11 mouse cellular contexts compared by ENCODE assay signal in the genomic region with DNA sequence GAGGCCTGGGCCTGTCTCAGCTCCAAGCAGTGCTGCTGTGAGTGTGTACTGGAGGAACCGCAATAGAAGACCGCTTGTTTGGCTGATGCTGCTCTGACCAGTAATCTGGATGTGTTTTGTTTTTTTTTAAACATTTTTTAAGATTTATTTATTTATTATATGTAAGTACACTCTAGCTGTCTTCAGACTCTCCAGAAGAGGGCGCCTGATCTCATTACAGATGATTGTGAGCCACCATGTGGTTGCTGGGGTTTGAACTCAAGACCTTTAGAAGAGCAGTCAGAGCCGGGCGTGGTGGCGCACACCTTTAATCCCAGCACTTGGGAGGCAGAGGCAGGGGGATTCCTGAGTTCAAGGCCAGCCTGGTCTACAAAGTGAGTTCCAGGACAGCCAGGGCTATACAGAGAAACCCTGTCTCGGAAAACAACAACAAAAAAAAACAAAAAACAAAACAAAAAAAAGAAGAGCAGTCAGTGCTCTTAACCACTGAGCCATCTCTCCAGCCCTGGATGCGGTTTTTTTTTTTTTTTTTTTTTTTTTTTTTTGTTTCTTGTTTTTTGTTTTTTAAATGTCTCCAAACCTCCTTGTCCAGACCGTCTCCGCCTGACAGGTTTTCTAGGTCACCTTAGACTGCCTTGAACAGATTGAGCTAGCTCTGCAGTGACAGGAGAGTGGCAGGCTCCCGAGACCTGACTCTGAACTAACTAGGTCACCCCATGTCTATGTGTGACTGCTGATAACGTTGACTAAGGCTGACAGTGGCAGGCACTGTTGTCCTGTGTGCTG. TPM values are rescaled to one million over a fixed set of nuclear protein-coding genes. Genes with fewer than 3 reads are reported as not detected.
DNase-seq lines count a peak whose midpoint lies in the region; ATAC-seq and TF ChIP-seq lines count a peak whose summit lies in the region.
"Had no signal": no experiment of that assay in that cellular context is flagged by ENCODE, and none has a peak within 500 bp of the region (broad histone marks: within the 10 kb centered on the region; RNA-seq: fewer than 3 reads in every experiment).

No protein-coding gene starts in this region.

- 85% methylated on average over 12 of the region's 12 CpGs for WGBS in hindbrain, embryonic 10.5 days
- WGBS in hindbrain, embryonic 14.5 days = 86% methylated on average over 12 of the region's 12 CpGs
- 79% methylated on average over 12 of the region's 12 CpGs for WGBS in stomach, postnatal 0 days

- 0 out of 2 replicates have a peak, but pooled peaks have one; percentile 13 for TF ChIP-seq CTCF in cortical plate, adult 2 months (IDR thresholded peaks at IDR 0.05; ENCODE audit: extremely low read depth, insufficient read depth, low read length)
- TF ChIP-seq CTCF in stomach, postnatal 0 days (IDR thresholded peaks at IDR 0.05; ENCODE audit: low read depth) = peak; percentile 62

- TF ChIP-seq POLR2A in cortical plate, adult 2 months (IDR thresholded peaks at IDR 0.05; ENCODE audit: extremely low read depth, insufficient read depth, low read length) = no peak

- no peak overlapping the region for H3K9ac ChIP-seq in hindbrain, embryonic 14.5 days
- H3K9ac ChIP-seq in stomach, postnatal 0 days (ENCODE audit: low read length) = no peak overlapping the region
- H3K9ac ChIP-seq: forebrain, embryonic 12.5 days had no signal

- no peaks in the 10 kb centered on the region for H3K9me3 ChIP-seq in hindbrain, embryonic 10.5 days
- H3K9me3 ChIP-seq in hindbrain, embryonic 14.5 days (ENCODE audit: control insufficient read depth, low read length) = no peaks in the 10 kb centered on the region
- no peaks in the 10 kb centered on the region for H3K9me3 ChIP-seq in stomach, postnatal 0 days (ENCODE audit: control insufficient read depth, low read length)
- H3K9me3 ChIP-seq: forebrain, embryonic 12.5 days had no signal

- no peak for TF ChIP-seq EP300 in stomach, postnatal 0 days (optimal IDR thresholded peaks at IDR 0.05)

- H3K4me1 ChIP-seq in hindbrain, embryonic 10.5 days (replicated peaks) = no peaks in the 10 kb centered on the region
- no peaks in the 10 kb centered on the region for H3K4me1 ChIP-seq in hindbrain, embryonic 14.5 days (replicated peaks; ENCODE audit: control insufficient read depth, insufficient read depth, low read length)
- H3K4me1 ChIP-seq in cortical plate, adult 2 months (ENCODE audit: control insufficient read depth, insufficient read depth, low read length) = no peaks in the 10 kb centered on the region
- H3K4me1 ChIP-seq in stomach, postnatal 0 days (replicated peaks; ENCODE audit: control insufficient read depth, insufficient read depth) = no peaks in the 10 kb centered on the region
- H3K4me1 ChIP-seq: forebrain, embryonic 12.5 days had no signal

- DNase-seq in hindbrain, embryonic 10.5 days (ENCODE audit: low spot score) = peak; percentile 8
- no peak for DNase-seq in hindbrain, embryonic 14.5 days (ENCODE audit: low spot score)
- peak; percentile 57 for DNase-seq in retina, postnatal 1 day
- DNase-seq in retina, embryonic 14.5 days (ENCODE audit: low spot score) = no peak
- DNase-seq in stomach, postnatal 0 days (ENCODE audit: low spot score) = no peak
- DNase-seq in frontal cortex, postnatal 10 days (ENCODE audit: low spot score in 2 of 2) = no peak

- no peak overlapping the region for H3K4me2 ChIP-seq in hindbrain, embryonic 14.5 days (replicated peaks)
- no peak overlapping the region for H3K4me2 ChIP-seq in stomach, postnatal 0 days (replicated peaks; ENCODE audit: low read depth)
- H3K4me2 ChIP-seq: forebrain, embryonic 12.5 days had no signal

- no peak for ATAC-seq in hindbrain, embryonic 14.5 days (ENCODE audit: low FRiP score)
- ATAC-seq in stomach, postnatal 0 days (ENCODE audit: low FRiP score, low TSS enrichment) = peak; percentile 27; the same call in 1 of the 2 replicates
- no peak for ATAC-seq in erythroid progenitor cell, adult 5-6 weeks (replicated peaks; ENCODE audit: low FRiP score, poor library complexity, severe bottlenecking)

- H3K27me3 ChIP-seq in hindbrain, embryonic 10.5 days (ENCODE audit: insufficient read depth, poor library complexity, severe bottlenecking) = no peaks in the 10 kb centered on the region
- H3K27me3 ChIP-seq in hindbrain, embryonic 14.5 days (ENCODE audit: control insufficient read depth, insufficient read depth, low read length) = no peaks in the 10 kb centered on the region
- H3K27me3 ChIP-seq in stomach, postnatal 0 days (ENCODE audit: control insufficient read depth, insufficient read depth, low read length) = no peaks in the 10 kb centered on the region
- H3K27me3 ChIP-seq: forebrain, embryonic 12.5 days had no signal

- H3K27ac ChIP-seq in hindbrain, embryonic 10.5 days = no peak overlapping the region
- no peak overlapping the region for H3K27ac ChIP-seq in hindbrain, embryonic 14.5 days
- H3K27ac ChIP-seq in cortical plate, adult 2 months (ENCODE audit: insufficient read depth, low read length) = no peak overlapping the region
- no peak overlapping the region for H3K27ac ChIP-seq in stomach, postnatal 0 days (replicated peaks)
- H3K27ac ChIP-seq: forebrain, embryonic 12.5 days had no signal

- H3K4me3 ChIP-seq in hindbrain, embryonic 10.5 days = no peak overlapping the region
- H3K4me3 ChIP-seq in hindbrain, embryonic 14.5 days (replicated peaks; ENCODE audit: low read length) = no peak overlapping the region
- no peak overlapping the region for H3K4me3 ChIP-seq in cortical plate, adult 2 months (ENCODE audit: insufficient read depth, low read length)
- no peak overlapping the region for H3K4me3 ChIP-seq in stomach, postnatal 0 days (ENCODE audit: low read depth, low read length)
- H3K4me3 ChIP-seq: forebrain, embryonic 12.5 days had no signal

- peaks cover 95% of the 10 kb centered on the region for H3K36me3 ChIP-seq in hindbrain, embryonic 10.5 days
- H3K36me3 ChIP-seq in hindbrain, embryonic 14.5 days (replicated peaks; ENCODE audit: control insufficient read depth, insufficient read depth) = peaks cover 95% of the 10 kb centered on the region
- H3K36me3 ChIP-seq in stomach, postnatal 0 days (ENCODE audit: control insufficient read depth, insufficient read depth, low read length) = peaks cover 12% of the 10 kb centered on the region

RNA-seq across cellular contexts. Expression of gene Desi1, which starts 2.4 kb away (rescaled TPM):
- 36.4 and 39.7 TPM in 2 replicates for polyA plus RNA-seq in hindbrain, embryonic 10.5 days (2016; fragmentation: Nextera tagmentation; extraction: Ambion mirVana)
- polyA plus RNA-seq in hindbrain, embryonic 14.5 days (2014; fragmentation: Nextera tagmentation; extraction: Ambion mirVana) = 53.2 and 61.3 TPM in 2 replicates
- polyA plus RNA-seq in cortical plate, adult 2 months (2012; rRNA removed) = 126 and 134 TPM in 2 replicates
- 20.8 and 22.8 TPM in 2 replicates for polyA plus RNA-seq in stomach, postnatal 0 days (2015; fragmentation: Nextera tagmentation; extraction: Ambion mirVana)
- 21.0 and 34.2 TPM in 2 replicates for total RNA-seq in erythroid progenitor cell, adult 5-6 weeks (2015; ENCODE audit: low replicate concordance)
- 7.9 and 10.7 TPM in 2 replicates for total RNA-seq in erythroid progenitor cell, adult 5-6 weeks (2017; ENCODE audit: low replicate concordance)

RNA-seq across cellular contexts. Expression of gene Snu13, which starts 11.3 kb away (rescaled TPM):
- 276 and 351 TPM in 2 replicates for polyA plus RNA-seq in hindbrain, embryonic 10.5 days (2016; fragmentation: Nextera tagmentation; extraction: Ambion mirVana)
- 235 and 252 TPM in 2 replicates for polyA plus RNA-seq in hindbrain, embryonic 14.5 days (2014; fragmentation: Nextera tagmentation; extraction: Ambion mirVana)
- polyA plus RNA-seq in cortical plate, adult 2 months (2012; rRNA removed) = 133 and 137 TPM in 2 replicates
- polyA plus RNA-seq in stomach, postnatal 0 days (2015; fragmentation: Nextera tagmentation; extraction: Ambion mirVana) = 130 and 133 TPM in 2 replicates
- 62.7 and 97.3 TPM in 2 replicates for total RNA-seq in erythroid progenitor cell, adult 5-6 weeks (2015; ENCODE audit: low replicate concordance)
- 46.7 and 52.1 TPM in 2 replicates for total RNA-seq in erythroid progenitor cell, adult 5-6 weeks (2017; ENCODE audit: low replicate concordance)

RNA-seq across cellular contexts. Expression of gene 4930407I10Rik, which starts 22.9 kb away (rescaled TPM):
- polyA plus RNA-seq in hindbrain, embryonic 10.5 days (2016; fragmentation: Nextera tagmentation; extraction: Ambion mirVana) = not detected in 2 replicates
- not detected in 2 replicates for polyA plus RNA-seq in hindbrain, embryonic 14.5 days (2014; fragmentation: Nextera tagmentation; extraction: Ambion mirVana)
- not detected in 2 replicates for polyA plus RNA-seq in cortical plate, adult 2 months (2012; rRNA removed)
- 0.04 TPM in 1 of 2 replicates, not detected in the other for polyA plus RNA-seq in stomach, postnatal 0 days (2015; fragmentation: Nextera tagmentation; extraction: Ambion mirVana)
- not detected in 2 replicates for total RNA-seq in erythroid progenitor cell, adult 5-6 weeks (2015; ENCODE audit: low replicate concordance)
- not detected in 2 replicates for total RNA-seq in erythroid progenitor cell, adult 5-6 weeks (2017; ENCODE audit: low replicate concordance)
- total RNA-seq: megakaryocyte progenitor cell, adult 5-6 weeks had no signal
- polyA plus RNA-seq: forebrain, embryonic 12.5 days; intestine, embryonic 14.5 days had no signal

RNA-seq across cellular contexts. Expression of gene Mei1, which starts 33.7 kb away (rescaled TPM):
- 0.06 TPM in 1 of 2 replicates, not detected in the other for polyA plus RNA-seq in hindbrain, embryonic 10.5 days (2016; fragmentation: Nextera tagmentation; extraction: Ambion mirVana)
- 0.08 and 0.09 TPM in 2 replicates for polyA plus RNA-seq in hindbrain, embryonic 14.5 days (2014; fragmentation: Nextera tagmentation; extraction: Ambion mirVana)
- polyA plus RNA-seq in cortical plate, adult 2 months (2012; rRNA removed) = 6.1 and 7.9 TPM in 2 replicates
- polyA plus RNA-seq in stomach, postnatal 0 days (2015; fragmentation: Nextera tagmentation; extraction: Ambion mirVana) = 0.02 and 0.04 TPM in 2 replicates
- not detected in 2 replicates for total RNA-seq in erythroid progenitor cell, adult 5-6 weeks (2015; ENCODE audit: low replicate concordance)
- total RNA-seq in erythroid progenitor cell, adult 5-6 weeks (2017; ENCODE audit: low replicate concordance) = not detected in 2 replicates
- total RNA-seq: megakaryocyte progenitor cell, adult 5-6 weeks had no signal
- polyA plus RNA-seq: intestine, embryonic 14.5 days had no signal

RNA-seq across cellular contexts. Expression of gene Xrcc6, which starts 48.5 kb away (rescaled TPM):
- 62.1 and 75.1 TPM in 2 replicates for polyA plus RNA-seq in hindbrain, embryonic 10.5 days (2016; fragmentation: Nextera tagmentation; extraction: Ambion mirVana)
- polyA plus RNA-seq in hindbrain, embryonic 14.5 days (2014; fragmentation: Nextera tagmentation; extraction: Ambion mirVana) = 36.7 and 38.7 TPM in 2 replicates
- polyA plus RNA-seq in cortical plate, adult 2 months (2012; rRNA removed) = 23.5 and 27.4 TPM in 2 replicates
- 30.4 and 31.2 TPM in 2 replicates for polyA plus RNA-seq in stomach, postnatal 0 days (2015; fragmentation: Nextera tagmentation; extraction: Ambion mirVana)
- 64.9 and 89.3 TPM in 2 replicates for total RNA-seq in erythroid progenitor cell, adult 5-6 weeks (2015; ENCODE audit: low replicate concordance)
- 104 and 112 TPM in 2 replicates for total RNA-seq in erythroid progenitor cell, adult 5-6 weeks (2017; ENCODE audit: low replicate concordance)

Comparison
In these comparisons a context has a peak if more than half of its experiments do, and no peak if none do; other contexts are left out.
1. DNase-seq: peak in hindbrain, embryonic 10.5 days (single experiment) and retina, postnatal 1 day (single experiment); none in hindbrain, embryonic 14.5 days (single experiment), retina, embryonic 14.5 days (single experiment), stomach, postnatal 0 days (single experiment) and frontal cortex, postnatal 10 days (0 of 2).